Mouse (Mus musculus) erythroblast, adult 5-6 weeks (primary cell): ENCODE data around the gene Lce3e. TPM values are rescaled to one million over a fixed set of nuclear protein-coding genes. Genes with fewer than 3 reads are reported as not detected.

ENCODE experiments used
- ATAC-seq: replicated peaks from 2 replicates; pipeline ENCODE4 v1.8.0; 2016; ENCODE audit warnings: moderate number of reproducible peaks, mild to moderate bottlenecking, moderate TSS enrichment, inconsistent platforms; ENCODE audit not compliant: poor library complexity, low FRiP score, severe bottlenecking
- total RNA-seq, 2 experiments: library from RNA; stranded (forward) in 1 of 2; stranded (reverse) in 1 of 2; fragments of 150-400 nt in 1 of 2; fragments of 200-764, 138-1000 nt in 1 of 2; gene quantifications; 2 replicates each; pipeline versions ENCODE4 v1.2.3 to v1.2.4; 2015 to 2017; ENCODE audit warnings: low replicate concordance in 2 of 2

Lce3e gene
- not detected in 2 replicates for total RNA-seq (2015; ENCODE audit: low replicate concordance)
- not detected in 2 replicates for total RNA-seq (2017; ENCODE audit: low replicate concordance)

DNA sequence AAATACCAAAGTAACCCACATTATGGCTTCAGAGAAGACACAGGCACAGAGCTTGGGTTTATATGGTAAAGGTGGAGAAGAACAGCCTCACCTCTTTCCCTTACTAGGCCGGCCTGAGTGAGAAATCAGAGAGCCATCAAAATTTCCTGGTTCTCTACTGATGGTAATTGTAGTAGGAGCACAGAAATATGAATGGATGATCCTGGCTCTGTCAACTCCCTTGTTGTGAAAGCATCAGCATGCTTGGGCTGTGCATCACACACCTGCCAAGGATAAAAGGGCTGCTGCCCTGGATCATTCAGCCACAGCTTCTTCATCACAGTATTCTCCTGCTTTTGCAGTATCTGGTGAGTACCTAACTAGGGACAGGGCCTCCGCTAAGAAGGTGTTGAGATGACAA is at the start of gene Lce3e:
TSS of gene Lce3e (plus strand) at position 301 of the 400 bp plus-strand sequence.
- no peak for ATAC-seq

DNA sequence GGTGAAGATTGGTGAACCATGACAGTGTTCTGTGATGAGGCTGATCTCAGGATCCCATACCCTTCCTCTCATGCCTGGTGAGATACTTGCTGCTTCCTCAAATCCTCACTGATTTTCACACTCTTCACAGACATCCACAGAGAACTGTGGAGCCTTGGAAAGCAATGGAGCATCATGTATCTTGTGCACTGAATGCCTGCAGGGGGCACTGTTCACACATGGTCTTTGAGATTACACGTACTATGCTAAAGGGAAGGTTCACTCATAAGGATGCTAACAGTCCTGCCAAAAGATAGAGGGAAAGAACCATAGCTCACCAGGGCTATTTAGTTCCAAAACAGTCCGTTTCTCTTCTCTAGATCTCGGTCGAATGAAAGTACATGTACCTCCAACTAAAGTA is 46.5 kb upstream of the Lce3e start:
- ATAC-seq, result no peak

- no peak for ATAC-seq
Observed at GRCm38 (mm10) chr3:92926130-92926529, 40.7 kb upstream of the Lce3e start, which contains the start of gene Lce3a. TSS of gene Lce3a (minus strand) at chr3:92926230.

- no peak for ATAC-seq
Observed at GRCm38 (mm10) chr3:92932679-92933078, 34.2 kb upstream of the Lce3e start, which contains the start of gene Lce3b. TSS of gene Lce3b (plus strand) at chr3:92932979.

DNA sequence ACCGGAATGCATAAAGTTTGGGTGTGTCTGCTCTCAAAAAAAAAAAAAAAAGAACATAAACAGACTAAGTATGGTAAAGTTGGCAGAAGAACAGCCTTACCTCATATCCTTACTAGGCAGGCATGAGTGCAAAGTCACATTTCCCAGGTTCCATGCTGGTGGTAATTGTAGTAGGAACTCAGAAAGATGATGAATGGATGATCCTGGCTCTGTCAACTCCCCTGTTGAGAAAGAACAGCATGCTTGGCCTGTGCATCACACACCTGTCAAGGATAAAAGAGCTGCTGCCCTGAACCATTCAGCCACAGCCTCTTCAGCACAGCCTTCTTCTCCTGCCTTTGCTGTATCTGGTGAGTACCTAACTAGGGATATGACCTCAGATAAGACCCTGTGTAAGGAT is 22.7 kb upstream of the Lce3e start, which contains the start of gene Lce3c:
TSS of gene Lce3c (plus strand) at position 301 of the 400 bp plus-strand sequence.
- no peak for ATAC-seq

DNA sequence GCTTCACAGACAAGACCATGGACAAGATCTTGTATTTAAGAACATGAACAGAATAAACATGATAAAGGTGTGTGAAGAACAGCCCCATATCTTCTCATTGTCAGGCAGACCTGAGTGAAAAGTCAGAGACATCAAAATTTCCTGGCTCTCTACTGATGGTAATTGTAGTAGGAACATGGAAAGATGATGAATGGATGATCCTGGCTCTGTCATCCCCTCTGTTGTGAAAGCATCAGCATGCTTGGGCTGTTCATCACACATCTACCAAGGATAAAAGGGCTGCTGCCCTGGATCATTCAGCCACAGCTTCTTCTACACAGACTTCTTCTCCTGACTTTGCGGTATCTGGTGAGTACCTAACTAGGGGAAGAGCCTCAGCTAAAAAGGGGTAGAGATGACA is 9.8 kb upstream of the Lce3e start, which contains the start of gene Lce3d:
TSS of gene Lce3d (plus strand) at position 301 of the 400 bp plus-strand sequence.
- no peak for ATAC-seq

DNA sequence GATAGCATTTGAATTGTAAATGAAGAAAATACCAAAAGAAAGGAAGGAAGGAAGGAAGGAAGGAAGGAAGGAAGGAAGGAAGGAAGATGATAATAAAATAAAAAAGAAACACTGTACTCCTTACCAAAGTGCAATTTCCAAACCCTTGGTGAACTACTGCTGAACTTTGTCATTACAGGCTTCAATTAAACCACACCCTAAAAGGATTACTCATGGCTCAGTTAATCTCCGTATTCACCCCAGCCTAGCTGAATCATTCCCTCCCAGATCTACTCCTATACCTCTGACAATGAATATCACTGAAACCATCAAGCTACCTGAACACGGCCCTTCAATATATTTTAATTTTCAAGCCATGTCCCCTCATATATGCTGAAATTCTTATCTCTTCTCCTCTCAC is 11.6 kb downstream of the Lce3e start:
- no peak for ATAC-seq

GRCm38 (mm10) chr3:92991926-92992325 is 25.1 kb downstream of the Lce3e start, which contains the start of gene Lce3f:
TSS of gene Lce3f (plus strand) at chr3:92992226.
- ATAC-seq, result no peak

DNA sequence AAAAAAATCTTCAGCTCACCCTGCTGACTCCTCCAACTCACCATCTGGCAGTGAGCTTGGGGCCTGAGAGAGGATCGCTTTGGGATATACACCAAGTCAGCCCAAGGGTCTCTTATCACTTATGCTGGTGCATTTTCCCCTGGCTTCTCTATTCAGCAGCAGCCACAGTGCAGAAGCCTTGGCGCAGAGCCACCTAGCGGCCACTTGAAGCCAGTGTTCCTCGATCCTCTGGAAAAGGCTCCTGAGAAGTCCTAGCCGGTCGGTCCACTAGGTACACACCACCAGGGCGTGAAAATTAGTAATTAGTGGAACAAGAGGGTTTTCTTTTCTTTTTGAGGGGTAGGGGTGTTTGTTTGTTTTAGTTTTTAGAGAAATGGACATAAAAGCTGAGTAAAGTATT is 31.8 kb downstream of the Lce3e start:
- ATAC-seq, result no peak

DNA sequence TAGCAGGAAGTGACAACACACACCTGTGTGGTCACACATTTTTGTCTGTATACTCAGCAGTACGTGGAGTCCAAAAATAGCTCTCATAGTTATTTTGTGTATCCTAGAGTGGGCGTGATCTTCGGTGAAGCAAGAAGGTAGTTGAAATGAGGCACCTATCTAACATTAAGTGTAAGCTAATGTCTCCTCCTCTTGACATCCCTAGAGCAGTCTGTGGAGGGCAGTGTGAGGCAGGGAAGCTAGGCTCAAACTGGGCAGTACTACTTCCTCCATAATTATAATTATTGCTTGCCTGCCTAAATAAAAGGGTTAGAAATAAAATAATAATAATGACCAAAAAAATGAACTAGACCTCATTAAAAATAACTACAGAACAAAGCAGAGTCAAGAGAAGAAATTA is 33.8 kb downstream of the Lce3e start:
- no peak for ATAC-seq

GRCm38 (mm10) chr3:93002843-93003242 is 36.0 kb downstream of the Lce3e start:
- ATAC-seq, result no peak

GRCm38 (mm10) chr3:93014378-93014801 is 47.5 kb downstream of the Lce3e start:
- no peak for ATAC-seq

DNA sequence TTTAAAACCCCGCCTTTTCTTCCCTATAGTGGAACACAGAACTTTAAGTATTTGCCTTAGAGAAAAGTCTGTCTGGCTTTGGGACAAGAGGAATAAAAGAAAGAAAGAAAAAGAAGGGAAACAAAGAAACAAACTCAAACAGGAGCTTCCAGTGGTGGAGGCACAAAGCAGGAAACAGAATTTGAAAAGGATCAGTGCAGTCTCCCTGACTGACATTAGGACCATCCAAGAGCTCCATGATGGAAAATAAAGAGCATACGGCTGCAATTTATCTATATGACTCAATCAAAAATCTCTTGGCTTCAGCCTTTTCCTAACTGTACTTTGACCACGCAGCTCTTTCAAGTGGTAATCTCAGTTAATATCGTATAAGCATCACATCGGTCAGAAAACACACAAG is 48.0 kb downstream of the Lce3e start:
- ATAC-seq, result no peak

- no peak for ATAC-seq
Observed at GRCm38 (mm10) chr3:93015460-93016104, 48.7 kb downstream of the Lce3e start, which contains the start of gene Crct1. TSS of gene Crct1 (minus strand) at chr3:93015687.

Other genes starting within 250 kb of the Lce3e start
- gene Lce1f, start 246.7 kb upstream of the Lce3e start, total RNA-seq (2015; ENCODE audit: low replicate concordance), result not detected in 2 replicates
- not detected in 2 replicates for gene Lce1f, start 246.7 kb upstream of the Lce3e start, total RNA-seq (2017; ENCODE audit: low replicate concordance)
- gene Gm38119, start 228.0 kb upstream of the Lce3e start, total RNA-seq (2015; ENCODE audit: low replicate concordance), result not detected in 2 replicates
- not detected in 2 replicates for gene Gm38119, start 228.0 kb upstream of the Lce3e start, total RNA-seq (2017; ENCODE audit: low replicate concordance)
- gene Lce1g, start 214.7 kb upstream of the Lce3e start, total RNA-seq (2015; ENCODE audit: low replicate concordance), result not detected in 2 replicates
- gene Lce1g, start 214.7 kb upstream of the Lce3e start, total RNA-seq (2017; ENCODE audit: low replicate concordance), result not detected in 2 replicates
- not detected in 2 replicates for gene Lce1h, start 202.0 kb upstream of the Lce3e start, total RNA-seq (2015; ENCODE audit: low replicate concordance)
- not detected in 2 replicates for gene Lce1h, start 202.0 kb upstream of the Lce3e start, total RNA-seq (2017; ENCODE audit: low replicate concordance)
- gene Lce1i, start 188.2 kb upstream of the Lce3e start, total RNA-seq (2015; ENCODE audit: low replicate concordance), result not detected in 2 replicates
- not detected in 2 replicates for gene Lce1i, start 188.2 kb upstream of the Lce3e start, total RNA-seq (2017; ENCODE audit: low replicate concordance)
- not detected in 2 replicates for gene Lce1j, start 176.5 kb upstream of the Lce3e start, total RNA-seq (2015; ENCODE audit: low replicate concordance)
- gene Lce1j, start 176.5 kb upstream of the Lce3e start, total RNA-seq (2017; ENCODE audit: low replicate concordance), result not detected in 2 replicates
- gene Lce1k, start 159.2 kb upstream of the Lce3e start, total RNA-seq (2015; ENCODE audit: low replicate concordance), result not detected in 2 replicates
- gene Lce1k, start 159.2 kb upstream of the Lce3e start, total RNA-seq (2017; ENCODE audit: low replicate concordance), result not detected in 2 replicates
- gene Kprp, start 139.8 kb upstream of the Lce3e start, total RNA-seq (2015; ENCODE audit: low replicate concordance), result not detected in 2 replicates
- not detected in 2 replicates for gene Kprp, start 139.8 kb upstream of the Lce3e start, total RNA-seq (2017; ENCODE audit: low replicate concordance)
- not detected in 2 replicates for gene Lce1l, start 115.8 kb upstream of the Lce3e start, total RNA-seq (2015; ENCODE audit: low replicate concordance)
- not detected in 2 replicates for gene Lce1l, start 115.8 kb upstream of the Lce3e start, total RNA-seq (2017; ENCODE audit: low replicate concordance)
- gene 2310050C09Rik, start 96.8 kb upstream of the Lce3e start, total RNA-seq (2015; ENCODE audit: low replicate concordance), result not detected in 2 replicates
- gene 2310050C09Rik, start 96.8 kb upstream of the Lce3e start, total RNA-seq (2017; ENCODE audit: low replicate concordance), result not detected in 2 replicates
- not detected in 2 replicates for gene Lce3a, start 40.8 kb upstream of the Lce3e start, total RNA-seq (2015; ENCODE audit: low replicate concordance)
- gene Lce3a, start 40.8 kb upstream of the Lce3e start, total RNA-seq (2017; ENCODE audit: low replicate concordance), result not detected in 2 replicates
- not detected in 2 replicates for gene Lce3b, start 34.1 kb upstream of the Lce3e start, total RNA-seq (2015; ENCODE audit: low replicate concordance)
- gene Lce3b, start 34.1 kb upstream of the Lce3e start, total RNA-seq (2017; ENCODE audit: low replicate concordance), result not detected in 2 replicates
- not detected in 2 replicates for gene Lce3c, start 22.6 kb upstream of the Lce3e start, total RNA-seq (2015; ENCODE audit: low replicate concordance)
- not detected in 2 replicates for gene Lce3c, start 22.6 kb upstream of the Lce3e start, total RNA-seq (2017; ENCODE audit: low replicate concordance)
- not detected in 2 replicates for gene Lce3d, start 9.7 kb upstream of the Lce3e start, total RNA-seq (2015; ENCODE audit: low replicate concordance)
- not detected in 2 replicates for gene Lce3d, start 9.7 kb upstream of the Lce3e start, total RNA-seq (2017; ENCODE audit: low replicate concordance)
- not detected in 2 replicates for gene Lce3f, start 25.2 kb downstream of the Lce3e start, total RNA-seq (2015; ENCODE audit: low replicate concordance)
- not detected in 2 replicates for gene Lce3f, start 25.2 kb downstream of the Lce3e start, total RNA-seq (2017; ENCODE audit: low replicate concordance)
- gene Crct1, start 48.6 kb downstream of the Lce3e start, total RNA-seq (2015; ENCODE audit: low replicate concordance), result not detected in 2 replicates
- gene Crct1, start 48.6 kb downstream of the Lce3e start, total RNA-seq (2017; ENCODE audit: low replicate concordance), result not detected in 2 replicates
- gene Lce1m, start 52.0 kb downstream of the Lce3e start, total RNA-seq (2015; ENCODE audit: low replicate concordance), result not detected in 2 replicates
- gene Lce1m, start 52.0 kb downstream of the Lce3e start, total RNA-seq (2017; ENCODE audit: low replicate concordance), result not detected in 2 replicates
- gene Gm4858, start 101.8 kb downstream of the Lce3e start, total RNA-seq (2015; ENCODE audit: low replicate concordance), result not detected in 2 replicates
- gene Gm4858, start 101.8 kb downstream of the Lce3e start, total RNA-seq (2017; ENCODE audit: low replicate concordance), result not detected in 2 replicates
- not detected in 2 replicates for gene Crnn, start 177.7 kb downstream of the Lce3e start, total RNA-seq (2015; ENCODE audit: low replicate concordance)
- not detected in 2 replicates for gene Crnn, start 177.7 kb downstream of the Lce3e start, total RNA-seq (2017; ENCODE audit: low replicate concordance)
- not detected in 2 replicates for gene Flg2, start 230.2 kb downstream of the Lce3e start, total RNA-seq (2015; ENCODE audit: low replicate concordance)
- not detected in 2 replicates for gene Flg2, start 230.2 kb downstream of the Lce3e start, total RNA-seq (2017; ENCODE audit: low replicate concordance)